Mouse (Mus musculus): ENCODE measurements around the gene Ssr3. TPM values are rescaled to one million over a fixed set of nuclear protein-coding genes. Genes with fewer than 3 reads are reported as not detected.
"Not testable (repeated sequence)": the region's sequence is repeated elsewhere in the genome, so short reads cannot be mapped to it uniquely, and the experiment has no call there.

The Ssr3 gene
- polyA plus RNA-seq, 1 experiment from 2014 or later: 193 TPM

- H3K36me3 ChIP-seq: no peaks in the 10 kb centered on the region
- no peak for ATAC-seq (replicated peaks; ENCODE audit: insufficient number of reproducible peaks, insufficient read depth, low FRiP score, low read depth)
- no peak overlapping the region for H3K27ac ChIP-seq
- 92% methylated on average over 3 of the region's 3 CpGs for WGBS
- H3K4me2 ChIP-seq: no peak overlapping the region
- no peaks in the 10 kb centered on the region for H3K9me3 ChIP-seq (replicated peaks)
- H3K27me3 ChIP-seq: no peaks in the 10 kb centered on the region
- no peak overlapping the region for H3K9ac ChIP-seq
- no peak overlapping the region for H3K4me3 ChIP-seq
- H3K4me1 ChIP-seq (replicated peaks): no peaks in the 10 kb centered on the region
Measured at GRCm38 (mm10) chr3:65397566-65397965, 5.1 kb upstream of the Ssr3 start.

- H3K4me1 ChIP-seq (replicated peaks): no peaks in the 10 kb centered on the region
- WGBS: 60% methylated on average over 4 of the region's 4 CpGs
- H3K4me2 ChIP-seq: no peak overlapping the region
- no peaks in the 10 kb centered on the region for H3K36me3 ChIP-seq
- no peak overlapping the region for H3K9ac ChIP-seq
- no peak for ATAC-seq (replicated peaks; ENCODE audit: insufficient number of reproducible peaks, insufficient read depth, low FRiP score, low read depth)
- H3K27ac ChIP-seq: no peak overlapping the region
- no peak overlapping the region for H3K4me3 ChIP-seq
- H3K9me3 ChIP-seq (replicated peaks): no peaks in the 10 kb centered on the region
- H3K27me3 ChIP-seq: no peaks in the 10 kb centered on the region
Measured at GRCm38 (mm10) chr3:65396835-65397504, 4.5 kb upstream of the Ssr3 start.

GRCm38 (mm10) chr3:65395111-65395510 lies 2.7 kb upstream of the Ssr3 start:
- not testable (repeated sequence) for H3K27me3 ChIP-seq; H3K9me3 ChIP-seq (replicated peaks); H3K36me3 ChIP-seq; H3K4me3 ChIP-seq; H3K9ac ChIP-seq; H3K27ac ChIP-seq; ATAC-seq (replicated peaks; ENCODE audit: insufficient number of reproducible peaks, insufficient read depth, low FRiP score, low read depth); H3K4me2 ChIP-seq; H3K4me1 ChIP-seq (replicated peaks)
- WGBS: 91% methylated on average over 1 of the region's 1 CpGs

- Histone ChIP-seq H3K9me3 (replicated peaks) (no peaks in the 10 kb centered on the region), H3K4me3 (peak overlapping the region; percentile 76), H3K27me3 (no peaks in the 10 kb centered on the region), H3K4me1 (replicated peaks) (peaks cover 12% of the 10 kb centered on the region), H3K27ac (peak overlapping the region; percentile 88), H3K36me3 (peaks cover 27% of the 10 kb centered on the region), H3K4me2 (peak overlapping the region; percentile 73), H3K9ac (peak overlapping the region; percentile 80)
- under 1% methylated on average over 37 of the region's 37 CpGs for WGBS
- ATAC-seq (replicated peaks; ENCODE audit: insufficient number of reproducible peaks, insufficient read depth, low FRiP score, low read depth): peak; percentile 23; the same call in 1 of the 2 replicates
Measured at GRCm38 (mm10) chr3:65391784-65392420, 521 bp downstream of the Ssr3 start.

GRCm38 (mm10) chr3:65391222-65391783 lies 1.1 kb downstream of the Ssr3 start:
- WGBS: 32% methylated on average over 6 of the region's 6 CpGs

GRCm38 (mm10) chr3:65385771-65386170 lies 6.7 kb downstream of the Ssr3 start:
- H3K4me3 ChIP-seq: no peak overlapping the region
- peaks cover 25% of the 10 kb centered on the region; the same call in 1 of the 2 replicates for H3K4me1 ChIP-seq (replicated peaks)
- H3K27me3 ChIP-seq: no peaks in the 10 kb centered on the region
- H3K36me3 ChIP-seq: peaks cover 57% of the 10 kb centered on the region
- ATAC-seq (replicated peaks; ENCODE audit: insufficient number of reproducible peaks, insufficient read depth, low FRiP score, low read depth): no peak
- no peak overlapping the region for H3K9ac ChIP-seq
- no peak overlapping the region for H3K4me2 ChIP-seq
- no peak overlapping the region for H3K27ac ChIP-seq
- no peaks in the 10 kb centered on the region for H3K9me3 ChIP-seq (replicated peaks)

More at GRCm38 (mm10) chr3:65391222-65391783, 1.1 kb downstream of the Ssr3 start:
- H3K9ac ChIP-seq: peak overlapping the region; percentile 80
- H3K4me3 ChIP-seq: peak overlapping the region; percentile 76
- H3K9me3 ChIP-seq (replicated peaks): no peaks in the 10 kb centered on the region
- no peaks in the 10 kb centered on the region for H3K27me3 ChIP-seq
- peaks cover 33% of the 10 kb centered on the region for H3K36me3 ChIP-seq
- no peak for ATAC-seq (replicated peaks; ENCODE audit: insufficient number of reproducible peaks, insufficient read depth, low FRiP score, low read depth)
- H3K4me2 ChIP-seq: peak overlapping the region; percentile 73
- H3K27ac ChIP-seq: peak overlapping the region; percentile 88
- H3K4me1 ChIP-seq (replicated peaks): peaks cover 12% of the 10 kb centered on the region

- Histone ChIP-seq H3K27ac (no peak overlapping the region), H3K9me3 (replicated peaks) (no peaks in the 10 kb centered on the region), H3K4me2 (no peak overlapping the region), H3K4me3 (no peak overlapping the region), H3K27me3 (no peaks in the 10 kb centered on the region), H3K4me1 (replicated peaks) (peaks cover 22% of the 10 kb centered on the region; the same call in 1 of the 2 replicates), H3K9ac (no peak overlapping the region), H3K36me3 (peaks cover 56% of the 10 kb centered on the region)
- no peak for ATAC-seq (replicated peaks; ENCODE audit: insufficient number of reproducible peaks, insufficient read depth, low FRiP score, low read depth)
- WGBS: 51% methylated on average over 3 of the region's 3 CpGs
Measured at GRCm38 (mm10) chr3:65384431-65384830, 8.0 kb downstream of the Ssr3 start.

GRCm38 (mm10) chr3:65381094-65381493 lies 11.3 kb downstream of the Ssr3 start:
- peaks cover 20% of the 10 kb centered on the region; the same call in 1 of the 2 replicates for H3K4me1 ChIP-seq (replicated peaks)
- WGBS: 73% methylated on average over 4 of the region's 4 CpGs
- ATAC-seq (replicated peaks; ENCODE audit: insufficient number of reproducible peaks, insufficient read depth, low FRiP score, low read depth): 0 out of 2 replicates have a peak, but pooled peaks have one; percentile 39
- H3K27ac ChIP-seq: no peak overlapping the region
- H3K27me3 ChIP-seq: no peaks in the 10 kb centered on the region
- no peak overlapping the region for H3K9ac ChIP-seq
- no peak overlapping the region for H3K4me3 ChIP-seq
- H3K36me3 ChIP-seq: peaks cover 43% of the 10 kb centered on the region
- H3K4me2 ChIP-seq: no peak overlapping the region
- no peaks in the 10 kb centered on the region for H3K9me3 ChIP-seq (replicated peaks)

GRCm38 (mm10) chr3:65379884-65380539 lies 12.4 kb downstream of the Ssr3 start:
- Histone ChIP-seq H3K9ac (no peak overlapping the region), H3K27me3 (no peaks in the 10 kb centered on the region), H3K4me1 (replicated peaks) (peaks cover 15% of the 10 kb centered on the region; the same call in 1 of the 2 replicates), H3K4me2 (no peak overlapping the region), H3K4me3 (no peak overlapping the region), H3K36me3 (peaks cover 40% of the 10 kb centered on the region), H3K27ac (no peak overlapping the region), H3K9me3 (replicated peaks) (no peaks in the 10 kb centered on the region)
- 64% methylated on average over 4 of the region's 4 CpGs for WGBS
- ATAC-seq (replicated peaks; ENCODE audit: insufficient number of reproducible peaks, insufficient read depth, low FRiP score, low read depth): no peak

GRCm38 (mm10) chr3:65378724-65379123 lies 13.7 kb downstream of the Ssr3 start:
- H3K27me3 ChIP-seq: no peaks in the 10 kb centered on the region
- H3K4me3 ChIP-seq: no peak overlapping the region
- ATAC-seq (replicated peaks; ENCODE audit: insufficient number of reproducible peaks, insufficient read depth, low FRiP score, low read depth): no peak
- peaks cover 37% of the 10 kb centered on the region for H3K36me3 ChIP-seq
- no peak overlapping the region for H3K4me2 ChIP-seq
- no peak overlapping the region for H3K9ac ChIP-seq
- no peak overlapping the region for H3K27ac ChIP-seq
- H3K4me1 ChIP-seq (replicated peaks): peaks cover 9% of the 10 kb centered on the region; the same call in 1 of the 2 replicates
- H3K9me3 ChIP-seq (replicated peaks): no peaks in the 10 kb centered on the region

- Histone ChIP-seq H3K4me2 (no peak overlapping the region), H3K9ac (no peak overlapping the region), H3K4me1 (replicated peaks) (peaks cover 7% of the 10 kb centered on the region; the same call in 1 of the 2 replicates), H3K4me3 (no peak overlapping the region), H3K9me3 (replicated peaks) (no peaks in the 10 kb centered on the region), H3K27ac (no peak overlapping the region), H3K36me3 (peaks cover 16% of the 10 kb centered on the region), H3K27me3 (no peaks in the 10 kb centered on the region)
- 70% methylated on average over 3 of the region's 3 CpGs for WGBS
- ATAC-seq (replicated peaks; ENCODE audit: insufficient number of reproducible peaks, insufficient read depth, low FRiP score, low read depth): no peak
Measured at GRCm38 (mm10) chr3:65374729-65375128, 17.7 kb downstream of the Ssr3 start.
